Mouse (Mus musculus) fat pad, adult 2 months (tissue): ENCODE results near the gene Serpina3k.
A peak's percentile ranks its signal among the peaks of the same experiment; 100 is the strongest.
"Not testable (repeated sequence)": the region's sequence is repeated elsewhere in the genome, so short reads cannot be mapped to it uniquely, and the experiment has no call there.

Source experiments
- DNase-seq: peaks from one replicate; pipeline ENCODE4 v3.0.0-alpha.2; 2011; ENCODE audit warnings: low read depth, low spot score; ENCODE audit errors: extremely low read depth

Gene Serpina3k

GRCm38 (mm10) chr12:104338226-104338625 is at the start of gene Serpina3k, which contains the start of gene Serpina3m:
TSS of gene Serpina3k (plus strand) at chr12:104338486.
TSS of gene Serpina3m (plus strand) at chr12:104338486.
- DNase-seq: not testable (repeated sequence)

GRCm38 (mm10) chr12:104289872-104290271 is 48.4 kb upstream of the Serpina3k start:
- no peak for DNase-seq

DNA sequence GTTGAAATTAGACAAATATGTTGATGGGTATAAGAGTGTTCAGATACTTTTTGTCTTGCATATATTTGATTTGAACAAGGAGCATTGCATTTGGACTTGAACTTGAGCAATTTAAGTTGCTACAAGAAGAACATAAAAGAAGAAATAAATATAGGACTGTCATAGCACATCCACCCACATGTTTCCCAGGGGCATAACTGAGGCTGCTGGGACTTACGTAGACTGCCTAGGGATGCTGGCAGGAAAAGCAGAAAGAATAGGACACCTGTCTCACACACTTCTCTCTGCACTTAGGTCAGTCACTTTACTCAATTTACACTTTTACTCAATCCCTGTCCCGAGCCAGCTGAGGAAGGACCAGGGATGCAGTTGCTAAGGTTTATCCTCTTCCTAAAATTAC is 44.3 kb upstream of the Serpina3k start:
- peak; percentile 88 for DNase-seq

DNA sequence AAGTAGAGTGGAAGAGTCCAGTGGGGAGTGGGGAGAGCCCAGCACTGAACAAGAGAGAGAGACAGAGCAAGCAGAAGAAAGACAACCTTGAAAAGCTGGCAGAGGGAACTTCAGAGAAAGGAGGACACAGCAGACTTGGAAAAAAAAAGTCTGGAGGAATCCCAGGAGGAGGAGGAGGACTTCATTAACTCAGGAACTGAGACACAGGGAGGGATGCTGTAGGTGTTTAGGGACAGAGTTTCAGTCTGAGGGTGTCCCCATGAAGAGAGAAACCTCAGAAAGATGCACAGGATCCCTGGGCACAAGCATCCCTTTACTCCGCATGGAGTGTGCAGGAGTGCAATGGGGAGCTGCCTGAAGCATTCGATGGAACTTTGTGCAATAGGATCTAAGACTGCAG is 40.2 kb upstream of the Serpina3k start:
- no peak for DNase-seq

- no peak for DNase-seq
These were observed 32.3 kb upstream of the Serpina3k start for GRCm38 (mm10) chr12:104305991-104306390.

DNA sequence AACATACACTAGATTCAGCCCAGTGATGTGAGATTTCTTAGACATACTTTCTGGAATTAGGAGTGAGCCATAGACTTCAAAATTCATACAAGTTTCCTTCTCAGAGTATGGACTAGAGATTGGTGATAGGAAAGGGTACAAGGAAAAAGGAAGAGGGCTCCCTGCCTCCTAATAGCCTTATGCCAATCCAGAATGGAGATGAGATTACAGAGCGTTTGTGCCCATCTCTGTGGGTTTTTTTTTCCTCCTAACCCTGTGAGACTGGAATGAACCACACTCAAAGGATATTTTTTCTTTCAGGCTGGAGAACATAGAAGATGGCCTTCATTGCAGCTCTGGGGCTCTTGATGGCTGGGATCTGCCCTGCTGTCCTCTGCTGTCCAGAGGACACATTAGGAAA is 24.0 kb upstream of the Serpina3k start, which contains the start of gene Serpina3j:
Gene Serpina3j, plus strand, starts transcription at position 301 of the 400 bp plus-strand sequence.
- DNase-seq: no peak

- no peak for DNase-seq
These were observed 15.8 kb upstream of the Serpina3k start for GRCm38 (mm10) chr12:104322454-104322853.

GRCm38 (mm10) chr12:104331701-104332100 is 6.6 kb upstream of the Serpina3k start:
- no peak for DNase-seq

DNA sequence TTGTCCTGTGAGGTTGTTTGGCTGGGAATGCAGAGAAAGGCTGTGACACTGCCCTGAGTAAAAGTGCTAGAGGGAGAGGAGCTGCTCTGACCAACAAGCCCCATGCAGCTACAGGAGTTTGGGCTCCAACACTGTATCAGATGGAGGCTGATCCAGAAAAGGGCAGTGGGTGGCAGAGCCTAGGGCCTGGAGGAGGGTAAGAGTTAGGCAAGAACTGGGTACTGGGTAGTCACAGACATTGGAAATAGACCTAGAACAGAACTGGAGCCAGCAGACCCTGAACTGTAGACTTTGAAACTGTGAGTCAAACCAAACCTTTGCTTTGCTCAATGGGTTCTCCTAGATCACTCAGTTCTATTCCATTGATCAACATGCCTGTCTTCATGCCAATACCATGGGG is 1.4 kb upstream of the Serpina3k start:
- not testable (repeated sequence) for DNase-seq

DNA sequence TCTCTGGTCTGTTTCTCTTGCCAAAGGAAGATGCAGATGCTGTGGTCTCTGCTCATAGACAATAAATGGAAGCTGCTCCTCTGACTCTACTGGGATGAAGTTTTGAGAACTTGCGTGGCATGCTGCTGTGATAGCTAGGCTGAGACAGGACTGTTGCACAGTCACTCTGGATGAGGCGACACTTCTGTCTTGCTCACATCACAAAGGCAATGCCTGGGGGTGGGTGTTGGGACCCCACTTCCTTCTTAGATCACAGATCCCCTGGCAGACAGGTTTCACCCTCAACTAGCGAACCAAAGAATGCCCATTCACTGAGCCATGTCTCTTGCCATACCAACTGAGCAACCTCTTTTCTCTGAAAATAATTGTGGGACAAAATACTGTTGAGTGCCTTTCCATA is 419 bp downstream of the Serpina3k start:
- no peak for DNase-seq

DNA sequence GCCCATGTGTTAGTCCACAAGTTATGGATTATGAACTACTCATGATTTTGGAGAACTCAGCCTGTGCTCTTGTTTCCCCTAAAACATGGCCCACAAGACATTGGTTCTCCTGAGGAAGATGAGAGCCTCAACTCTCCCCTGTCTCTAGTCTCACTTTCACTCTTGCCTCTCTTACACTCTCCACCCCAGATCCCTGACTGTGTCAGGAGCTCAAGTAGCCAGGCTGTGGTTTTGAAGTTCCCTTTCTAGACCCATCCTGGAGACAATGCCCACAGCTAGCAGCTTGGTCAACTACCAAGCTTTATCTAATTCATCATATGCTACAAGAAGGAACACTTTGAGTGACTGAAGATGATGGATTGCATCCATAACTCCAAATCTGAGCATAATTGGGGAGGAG is 4.2 kb downstream of the Serpina3k start:
- DNase-seq: not testable (repeated sequence)

DNA sequence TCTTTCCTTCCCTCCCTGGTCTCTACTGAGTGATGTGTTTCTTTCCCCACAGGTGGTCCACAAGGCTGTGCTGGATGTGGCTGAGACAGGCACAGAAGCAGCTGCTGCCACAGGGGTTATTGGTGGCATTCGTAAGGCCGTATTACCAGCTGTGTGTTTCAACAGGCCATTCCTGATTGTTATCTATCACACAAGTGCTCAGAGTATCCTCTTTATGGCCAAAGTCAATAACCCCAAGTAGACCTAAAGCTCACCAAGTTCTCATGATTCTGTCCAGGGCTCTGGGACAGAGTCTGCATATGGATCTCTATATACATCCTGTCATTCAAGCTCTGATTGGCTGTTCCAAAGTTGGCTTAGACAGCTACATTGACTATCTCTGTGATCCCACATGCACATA is 6.9 kb downstream of the Serpina3k start:
- peak; percentile 82 for DNase-seq

GRCm38 (mm10) chr12:104345707-104346106 is 7.4 kb downstream of the Serpina3k start:
- DNase-seq: no peak

GRCm38 (mm10) chr12:104347091-104347490 is 8.8 kb downstream of the Serpina3k start:
- DNase-seq: no peak

DNA sequence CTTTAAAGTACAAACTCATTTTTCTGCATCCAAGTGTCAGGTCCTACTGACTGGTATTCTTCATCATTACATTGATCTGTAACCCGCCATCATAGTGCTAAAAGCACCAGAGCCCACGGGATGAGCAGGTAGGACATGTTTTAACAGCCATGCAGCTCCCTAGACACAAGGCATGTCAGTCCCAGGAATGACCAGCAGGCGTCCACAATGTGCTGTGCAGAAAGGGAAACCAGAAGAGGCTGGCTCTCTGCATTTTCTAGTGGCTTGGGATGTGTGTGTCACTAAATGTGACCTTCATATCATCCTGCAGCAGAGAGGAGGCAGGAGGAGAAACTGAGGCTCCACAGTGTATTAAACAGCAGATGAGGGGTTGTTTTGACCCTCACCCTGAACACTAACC is 13.5 kb downstream of the Serpina3k start:
- DNase-seq: not testable (repeated sequence)

DNA sequence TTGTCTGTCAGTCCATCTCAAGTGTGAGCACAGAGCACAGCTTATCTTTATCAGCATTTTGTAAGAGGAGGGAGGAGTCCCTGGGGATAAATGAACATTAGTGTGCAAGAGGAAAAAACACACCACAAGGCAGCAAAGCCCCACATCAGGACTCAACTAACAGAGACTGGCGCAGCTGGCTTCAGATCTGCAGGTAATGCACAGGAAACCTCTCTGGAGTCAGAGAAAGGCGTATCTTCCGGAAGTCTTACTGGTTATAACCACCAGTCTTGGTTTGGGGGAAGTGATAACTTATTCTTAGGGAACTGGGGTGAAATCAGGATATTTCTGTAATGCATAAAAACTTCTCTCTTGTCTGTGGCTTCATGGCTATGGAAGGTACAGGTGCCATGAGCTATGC is 17.7 kb downstream of the Serpina3k start:
- DNase-seq: no peak

- no peak for DNase-seq
These were observed 31.7 kb downstream of the Serpina3k start for GRCm38 (mm10) chr12:104369986-104370385.

DNA sequence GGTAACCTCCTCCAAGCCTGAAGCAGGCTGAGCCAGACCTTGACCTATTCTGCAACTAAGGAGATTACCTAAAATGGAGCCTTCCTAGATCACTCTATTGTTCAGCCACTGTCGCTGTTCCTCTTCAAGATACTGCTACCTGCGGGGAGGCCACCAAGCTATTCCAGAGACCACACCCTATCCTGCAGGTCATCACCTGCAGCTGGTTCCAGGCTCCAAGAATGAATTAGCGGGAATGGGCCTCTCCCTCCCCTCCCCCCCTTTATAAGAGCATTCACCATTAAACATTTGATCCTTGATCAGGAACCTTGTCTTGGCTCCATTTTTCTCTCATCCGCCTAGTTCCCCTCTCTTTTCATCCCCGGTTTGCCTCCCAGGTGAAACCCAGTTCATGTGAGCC is 38.9 kb downstream of the Serpina3k start:
- not testable (repeated sequence) for DNase-seq

GRCm38 (mm10) chr12:104378351-104378750 is 40.1 kb downstream of the Serpina3k start:
- DNase-seq: not testable (repeated sequence)

GRCm38 (mm10) chr12:104378815-104379214 is 40.5 kb downstream of the Serpina3k start:
- DNase-seq: not testable (repeated sequence)

- DNase-seq: no peak
These were observed 41.6 kb downstream of the Serpina3k start for GRCm38 (mm10) chr12:104379856-104380255.

- DNase-seq: not testable (repeated sequence)
These were observed 42.9 kb downstream of the Serpina3k start for GRCm38 (mm10) chr12:104381071-104381604.

- not testable (repeated sequence) for DNase-seq
These were observed 47.7 kb downstream of the Serpina3k start for GRCm38 (mm10) chr12:104385987-104386386.
